Mouse (Mus musculus): ENCODE results near the gene Art5.
A peak's percentile ranks its signal among the peaks of the same experiment; 100 is the strongest.

- TF ChIP-seq MAZ (IDR thresholded peaks at IDR 0.05; ENCODE audit: low read depth, low read length) (no peak), MAX (IDR thresholded peaks at IDR 0.05; ENCODE audit: low read length) (no peak), EP300 (IDR thresholded peaks at IDR 0.05; ENCODE audit: low read depth in 1 of 2, low read length in 2 of 2) (no peak), POLR2A (IDR thresholded peaks at IDR 0.05; ENCODE audit: control insufficient read depth in 1 of 2, insufficient read depth in 1 of 2, low read depth in 1 of 2, low read length in 2 of 2, poor library complexity in 1 of 2) (no peak), CTCF (IDR thresholded peaks at IDR 0.05 in 2 of 3, conservative IDR thresholded peaks at IDR 0.05 in 1 of 3; ENCODE audit: control insufficient read depth in 1 of 3, insufficient read depth in 1 of 3, low read depth in 2 of 3, low read length in 3 of 3, poor library complexity in 1 of 3, severe bottlenecking in 1 of 3) (no peak), MAFK (IDR thresholded peaks at IDR 0.05; ENCODE audit: borderline replicate concordance, low read depth, low read length) (peak; percentile 93; the same call in 1 of the 2 replicates)
Observed at GRCm38 (mm10) chr7:102137898-102138297, 28.6 kb upstream of the Art5 start.
